Mouse (Mus musculus) kidney, adult 2 months (tissue): ENCODE measurements around the gene Herc2. TPM values are rescaled to one million over a fixed set of nuclear protein-coding genes. Genes with fewer than 3 reads are reported as not detected.
A peak's percentile ranks its signal among the peaks of the same experiment; 100 is the strongest.

Experiments
- DNase-seq: peaks from one replicate; pipeline ENCODE4 v3.0.0; 2021
- H3K27ac ChIP-seq: fragments of 200-500 bp; 2 replicates; pipeline ENCODE4 v1.5.1; 2012; ENCODE audit warnings: low read depth, low read length, control low read depth, inconsistent platforms; ENCODE audit not compliant: insufficient read depth
- H3K27me3 ChIP-seq: fragments of 200-500 bp; replicated peaks from 2 replicates; pipeline ENCODE4 v1.6.1; 2012; ENCODE audit warnings: mild to moderate bottlenecking, moderate library complexity, low read length, inconsistent platforms; ENCODE audit not compliant: control insufficient read depth, insufficient read depth
- H3K36me3 ChIP-seq: fragments of 200-500 bp; 2 replicates; pipeline ENCODE4 v1.6.1; 2012; ENCODE audit warnings: mild to moderate bottlenecking, moderate library complexity, low read length, inconsistent platforms; ENCODE audit not compliant: control insufficient read depth, insufficient read depth
- H3K4me1 ChIP-seq: fragments of 200-500 bp; 2 replicates; pipeline ENCODE4 v1.6.1; 2011; ENCODE audit warnings: low read length; ENCODE audit not compliant: control insufficient read depth, insufficient read depth
- H3K4me3 ChIP-seq: fragments of 200-500 bp; 2 replicates; pipeline ENCODE4 v1.5.1; 2011; ENCODE audit warnings: mild to moderate bottlenecking, low read depth, low read length, control low read depth; ENCODE audit not compliant: insufficient read depth
- CTCF ChIP-seq: fragments of 200-500 bp; conservative IDR thresholded peaks from 2 replicates; pipeline ENCODE4 v1.5.1; 2011; ENCODE audit warnings: low read depth, mild to moderate bottlenecking, control low read depth, low read length, moderate library complexity, mixed read lengths; ENCODE audit not compliant: insufficient read depth, insufficient read length
- POLR2A ChIP-seq: fragments of 200-500 bp; IDR thresholded peaks from one replicate; pipeline ENCODE4 v1.6.1; 2011; ENCODE audit warnings: low read depth, low read length, control low read depth
- WGBS: fragments of 180-500 bp; shearing (Covaris S2); methylation state at CpG from one replicate; pipeline ENCODE4 v1.1.7; 2018; 5-methylcytosine and 5-hydroxymethylcytosine counted together
- polyA plus RNA-seq: library from polyadenylated mRNA; depleted of rRNA; stranded (reverse); fragments of >200 nt; gene quantifications from 2 replicates; pipeline ENCODE4 v1.2.3, GENCODE M21; 2012

Gene Herc2
- polyA plus RNA-seq, 1 experiment, result 19.0 TPM

DNA sequence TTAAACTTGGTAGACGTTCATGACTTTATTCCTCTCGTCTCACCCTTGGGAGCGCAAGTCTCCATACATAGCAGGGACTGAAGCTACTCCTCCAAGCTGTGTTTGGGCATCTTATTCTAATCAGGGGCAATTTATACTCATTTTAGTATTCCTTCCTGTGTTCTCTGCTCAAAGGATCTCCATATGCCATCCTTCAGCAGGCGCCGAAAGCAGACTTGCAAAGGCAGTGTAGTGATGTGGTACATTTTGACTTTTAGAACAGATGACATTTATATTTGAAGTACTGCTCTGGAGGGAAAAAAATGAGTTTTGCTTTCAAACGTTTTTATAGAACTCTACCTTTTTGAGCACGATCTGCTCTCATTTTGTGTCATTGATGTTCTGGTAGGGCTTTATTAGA, 71.0 kb downstream of the Herc2 start:
- no peak for DNase-seq
- TF ChIP-seq CTCF (no peak), POLR2A (no peak)
- WGBS, result 83% methylated on average over 7 of the region's 7 CpGs
- peaks cover 2% of the 10 kb centered on the region for H3K36me3 ChIP-seq
- no peaks in the 10 kb centered on the region for H3K27me3 ChIP-seq
- no peak overlapping the region for H3K27ac ChIP-seq
- no peaks in the 10 kb centered on the region for H3K4me1 ChIP-seq
- H3K4me3 ChIP-seq, result no peak overlapping the region

DNA sequence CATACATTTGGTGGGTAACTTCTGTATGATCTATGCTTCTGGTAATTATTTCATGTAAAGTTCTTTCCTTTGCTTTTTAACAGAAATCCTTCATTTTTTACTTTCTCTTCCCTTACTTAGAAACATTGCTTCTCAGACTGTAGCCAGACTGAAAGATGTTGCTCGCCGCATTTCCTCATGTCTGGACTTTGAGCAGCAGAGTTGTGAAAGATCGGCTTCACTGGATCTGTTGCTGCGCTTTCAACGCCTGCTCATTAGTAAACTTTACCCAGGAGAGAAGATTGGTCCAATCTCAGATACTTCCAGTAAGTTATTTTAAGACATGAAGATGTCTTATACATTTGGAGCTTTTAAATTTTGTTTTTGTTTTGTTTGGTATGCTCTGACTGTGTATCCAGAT, 71.4 kb downstream of the Herc2 start:
- no peak overlapping the region for H3K4me3 ChIP-seq
- H3K36me3 ChIP-seq, result peaks cover 2% of the 10 kb centered on the region
- no peaks in the 10 kb centered on the region for H3K4me1 ChIP-seq
- no peak for TF ChIP-seq POLR2A
- TF ChIP-seq CTCF, result no peak
- no peak overlapping the region for H3K27ac ChIP-seq
- H3K27me3 ChIP-seq, result no peaks in the 10 kb centered on the region
- DNase-seq, result peak; percentile 51
- 65% methylated on average over 5 of the region's 5 CpGs for WGBS

GRCm38 (mm10) chr7:56128080-56128479, 78.1 kb downstream of the Herc2 start:
- DNase-seq, result peak; percentile 14
- H3K4me1 ChIP-seq, result no peaks in the 10 kb centered on the region
- no peak overlapping the region for H3K4me3 ChIP-seq
- peaks cover 4% of the 10 kb centered on the region for H3K36me3 ChIP-seq
- WGBS, result 77% methylated on average over 3 of the region's 3 CpGs
- no peak for TF ChIP-seq CTCF
- TF ChIP-seq POLR2A, result no peak
- H3K27ac ChIP-seq, result no peak overlapping the region
- H3K27me3 ChIP-seq, result no peaks in the 10 kb centered on the region

- Histone ChIP-seq H3K27ac (no peak overlapping the region), H3K4me1 (no peaks in the 10 kb centered on the region), H3K36me3 (peaks cover 7% of the 10 kb centered on the region), H3K4me3 (no peak overlapping the region), H3K27me3 (no peaks in the 10 kb centered on the region)
- TF ChIP-seq POLR2A (no peak), CTCF (no peak)
- no peak for DNase-seq
- 87% methylated on average over 3 of the region's 3 CpGs for WGBS
Observed at GRCm38 (mm10) chr7:56129577-56129976, 79.6 kb downstream of the Herc2 start.

DNA sequence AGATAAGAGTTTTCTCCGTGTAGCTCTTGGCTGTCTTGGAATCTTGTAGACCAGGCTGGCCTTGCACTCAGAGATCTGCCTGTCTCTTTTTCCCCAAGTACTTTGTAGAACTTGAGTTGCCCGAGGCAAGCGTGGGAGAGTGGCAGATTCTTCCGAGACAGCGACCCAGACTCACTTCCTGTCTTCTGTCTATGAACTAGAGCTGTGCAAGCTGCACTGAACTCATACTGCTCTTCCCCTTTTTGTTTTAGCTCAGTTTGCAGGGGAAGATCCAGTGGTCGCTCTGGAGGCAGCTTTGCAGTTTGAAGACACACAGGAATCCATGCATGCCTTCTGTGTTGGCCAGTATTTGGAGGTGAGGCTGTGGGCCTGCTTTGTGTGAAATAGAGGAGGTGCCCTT, 81.6 kb downstream of the Herc2 start:
- H3K36me3 ChIP-seq, result peaks cover 12% of the 10 kb centered on the region

GRCm38 (mm10) chr7:56138706-56139105, 88.7 kb downstream of the Herc2 start:
- H3K27me3 ChIP-seq, result no peaks in the 10 kb centered on the region
- no peak overlapping the region for H3K27ac ChIP-seq
- TF ChIP-seq POLR2A, result no peak
- no peak for TF ChIP-seq CTCF
- WGBS, result 87% methylated on average over 7 of the region's 7 CpGs
- H3K4me1 ChIP-seq, result no peaks in the 10 kb centered on the region
- peaks cover 11% of the 10 kb centered on the region for H3K36me3 ChIP-seq
- H3K4me3 ChIP-seq, result no peak overlapping the region
- DNase-seq, result no peak

More for the DNA sequence above, 81.6 kb downstream of the Herc2 start:
- no peak overlapping the region for H3K4me3 ChIP-seq
- H3K4me1 ChIP-seq, result no peaks in the 10 kb centered on the region
- 67% methylated on average over 6 of the region's 6 CpGs for WGBS
- no peak for TF ChIP-seq CTCF
- TF ChIP-seq POLR2A, result no peak
- no peak for DNase-seq
- H3K27ac ChIP-seq, result no peak overlapping the region
- H3K27me3 ChIP-seq, result no peaks in the 10 kb centered on the region

DNA sequence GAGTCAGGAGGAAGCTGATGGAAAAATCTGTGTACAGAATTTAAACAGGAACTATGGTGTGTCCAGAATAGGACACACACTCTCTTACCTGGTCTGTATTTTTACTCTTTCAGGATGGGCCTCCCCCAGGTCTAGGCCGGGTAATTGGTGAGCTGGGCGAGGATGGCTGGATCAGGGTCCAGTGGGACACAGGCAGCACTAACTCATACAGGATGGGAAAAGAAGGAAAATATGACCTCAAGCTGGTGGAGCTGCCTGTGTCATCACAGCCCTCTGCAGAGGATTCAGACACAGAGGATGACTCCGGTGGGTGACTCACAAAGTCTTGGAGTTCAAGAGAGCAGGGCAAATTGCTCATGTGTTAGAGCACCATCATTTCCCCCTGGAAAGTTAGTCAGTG, 96.4 kb downstream of the Herc2 start:
- DNase-seq, result no peak
- TF ChIP-seq CTCF (no peak), POLR2A (no peak)
- peaks cover 8% of the 10 kb centered on the region for H3K36me3 ChIP-seq
- no peaks in the 10 kb centered on the region for H3K27me3 ChIP-seq
- 96% methylated on average over 3 of the region's 3 CpGs for WGBS
- H3K4me3 ChIP-seq, result no peak overlapping the region
- H3K27ac ChIP-seq, result no peak overlapping the region
- no peaks in the 10 kb centered on the region for H3K4me1 ChIP-seq
